Mouse (Mus musculus) layer of hippocampus, postnatal 36 days (tissue): ENCODE results near the gene Ahnak. TPM values are rescaled to one million over a fixed set of nuclear protein-coding genes. Genes with fewer than 3 reads are reported as not detected.
"Not testable (repeated sequence)": the region's sequence is repeated elsewhere in the genome, so short reads cannot be mapped to it uniquely, and the experiment has no call there.

ENCODE experiments used
- DNase-seq, 2 experiments: peaks; one replicate each; pipeline ENCODE4 v3.0.0; 2022
- total RNA-seq, 2 experiments: library from RNA; stranded (reverse); gene quantifications; 2 replicates each; pipeline ENCODE4 v1.2.3; 2021

Gene Ahnak
- total RNA-seq, 2 experiments from 2014 or later, result 14.5 to 24.0 TPM

- no peak for DNase-seq
Observed at GRCm38 (mm10) chr19:8994813-8995607, 5.9 kb downstream of the Ahnak start.

DNA sequence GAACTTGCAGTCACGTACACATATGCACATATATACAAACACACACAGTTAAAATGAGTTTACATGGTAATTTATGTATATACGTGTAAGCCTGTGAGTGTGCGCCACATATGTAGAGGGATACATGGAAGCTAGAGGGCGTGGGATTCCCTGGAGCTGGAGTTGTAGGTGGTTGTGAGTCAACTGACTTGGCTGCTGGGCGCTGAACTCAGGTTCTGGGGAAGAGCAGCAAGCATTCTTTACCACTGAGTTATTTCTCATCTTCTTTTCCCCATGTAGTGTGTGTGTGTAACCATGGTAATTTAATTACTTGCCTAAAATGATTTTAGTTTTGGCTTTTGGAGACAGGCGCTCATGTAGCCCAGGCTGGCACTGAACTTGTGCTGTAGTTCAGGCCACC, 7.5 kb downstream of the Ahnak start:
- no peak for DNase-seq

DNA sequence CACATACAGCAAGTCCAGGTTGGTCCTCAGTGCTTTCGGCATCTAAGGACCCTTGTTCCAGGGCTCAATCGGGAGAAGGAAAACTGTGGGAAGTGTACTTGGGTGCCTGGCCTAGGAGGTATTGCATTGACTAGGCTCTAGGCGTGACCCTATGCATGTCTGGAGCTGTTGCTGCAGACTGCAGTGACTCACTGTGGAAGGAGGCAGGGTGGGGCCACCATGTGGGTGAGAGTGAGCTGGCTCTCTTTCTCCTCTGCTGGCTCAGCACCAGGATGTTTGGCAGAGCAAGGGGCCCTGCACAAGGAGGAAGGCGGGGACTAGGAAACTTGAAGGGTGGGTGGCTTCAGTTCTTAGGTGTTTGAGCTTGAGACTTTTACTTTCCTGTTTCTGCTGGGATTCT, 8.5 kb downstream of the Ahnak start:
- no peak for DNase-seq

- no peak for DNase-seq
Observed at GRCm38 (mm10) chr19:8998546-8998945, 9.5 kb downstream of the Ahnak start.

DNA sequence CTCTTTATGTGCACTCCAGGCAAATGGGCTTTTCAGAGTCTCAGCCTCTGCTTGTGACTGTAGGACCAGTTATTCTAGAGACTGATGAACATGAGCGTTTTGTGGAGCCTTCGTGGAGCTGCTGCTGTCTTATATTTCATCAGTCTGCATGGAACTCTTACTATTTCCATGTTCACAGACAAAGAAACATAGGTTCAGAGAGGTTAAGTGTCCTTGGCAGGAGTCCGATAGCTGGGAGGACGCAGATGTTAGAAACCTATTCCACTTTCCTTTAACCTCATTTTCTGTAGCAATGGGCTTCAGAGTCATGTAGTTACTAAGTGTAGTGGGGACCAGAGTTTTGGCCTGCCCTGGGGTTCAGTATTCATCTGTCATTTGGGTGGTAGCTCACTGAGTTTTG, 10.1 kb downstream of the Ahnak start:
- no peak for DNase-seq

- DNase-seq, result not testable (repeated sequence)
Observed at GRCm38 (mm10) chr19:9006915-9007314, 17.8 kb downstream of the Ahnak start.

DNA sequence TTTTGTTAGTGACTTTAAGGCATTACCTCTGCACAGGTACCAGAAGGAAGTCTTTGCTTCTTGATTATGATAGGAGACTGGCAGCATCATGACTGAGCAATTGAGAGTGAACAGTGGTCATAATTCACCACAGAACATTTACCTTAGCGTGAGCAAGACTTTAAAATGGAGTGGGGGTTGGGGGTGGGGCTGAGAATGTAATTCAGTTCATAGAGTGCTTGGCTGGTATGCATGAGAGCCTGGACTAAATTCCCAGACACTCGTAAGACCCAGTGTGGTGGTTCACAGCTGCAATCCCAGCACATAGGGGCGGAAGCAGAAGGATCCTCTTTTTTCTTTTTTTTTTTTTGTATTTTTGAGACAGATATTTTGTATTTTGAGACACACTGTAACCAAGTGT, 30.2 kb downstream of the Ahnak start:
- no peak for DNase-seq

DNA sequence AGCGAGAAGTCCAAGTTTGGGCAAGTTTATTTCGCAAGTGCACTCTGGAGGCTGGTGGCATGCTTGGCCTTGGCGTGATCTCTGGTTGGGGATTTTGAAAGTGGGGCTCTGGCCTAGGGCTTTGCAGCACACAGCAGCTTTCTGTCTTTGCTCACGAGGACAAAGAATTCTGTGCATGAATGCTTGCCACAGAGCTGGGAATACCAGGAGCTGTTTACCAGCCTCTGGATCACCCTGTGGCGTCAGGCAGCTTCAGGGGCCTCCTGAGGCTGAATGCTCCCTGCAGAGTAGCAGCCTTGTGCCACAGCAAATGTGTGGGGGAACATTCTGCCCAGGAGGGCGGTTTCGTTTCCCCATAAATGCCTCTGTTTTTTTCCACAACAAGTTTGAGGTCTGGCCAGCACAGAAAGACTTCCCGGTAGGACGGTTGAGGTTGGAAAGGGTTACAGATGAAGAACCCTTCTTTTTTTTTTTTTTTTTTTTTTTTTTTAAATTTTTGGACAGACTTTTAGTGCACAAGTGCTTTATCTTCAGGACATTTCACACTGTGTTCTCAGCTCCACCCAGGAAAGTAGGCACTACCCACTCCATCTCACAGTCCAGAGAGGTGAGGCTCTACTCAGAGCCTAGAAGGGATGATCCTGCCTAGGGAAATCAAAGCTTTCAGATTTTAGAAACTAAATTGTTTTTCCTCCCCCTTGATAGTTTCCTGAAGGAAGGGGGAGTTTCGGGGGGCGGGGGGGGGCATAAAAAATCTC, 34.1 kb downstream of the Ahnak start:
- DNase-seq, result peak; percentile 22 to 27

- no peak for DNase-seq
Observed at GRCm38 (mm10) chr19:9025562-9026257, 36.6 kb downstream of the Ahnak start.

DNA sequence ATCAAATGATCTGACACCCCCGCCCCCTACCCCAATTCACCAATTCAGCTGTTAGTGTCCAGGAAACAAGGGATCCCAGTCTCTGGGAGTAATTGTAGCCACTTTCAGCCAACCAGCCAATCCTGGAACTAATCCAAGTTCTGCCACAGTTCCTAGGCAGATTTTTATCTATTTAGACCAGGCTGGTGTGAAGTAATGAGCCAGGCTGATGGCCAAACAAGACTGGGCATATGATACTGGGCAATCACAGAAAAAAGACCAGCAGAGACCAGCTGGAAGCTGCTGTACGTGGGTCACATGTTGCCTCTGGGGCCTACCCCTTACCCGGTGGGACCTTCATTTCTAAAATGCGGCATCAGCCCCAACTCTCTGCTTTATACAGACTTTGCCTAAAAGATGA, 37.5 kb downstream of the Ahnak start:
- no peak for DNase-seq

DNA sequence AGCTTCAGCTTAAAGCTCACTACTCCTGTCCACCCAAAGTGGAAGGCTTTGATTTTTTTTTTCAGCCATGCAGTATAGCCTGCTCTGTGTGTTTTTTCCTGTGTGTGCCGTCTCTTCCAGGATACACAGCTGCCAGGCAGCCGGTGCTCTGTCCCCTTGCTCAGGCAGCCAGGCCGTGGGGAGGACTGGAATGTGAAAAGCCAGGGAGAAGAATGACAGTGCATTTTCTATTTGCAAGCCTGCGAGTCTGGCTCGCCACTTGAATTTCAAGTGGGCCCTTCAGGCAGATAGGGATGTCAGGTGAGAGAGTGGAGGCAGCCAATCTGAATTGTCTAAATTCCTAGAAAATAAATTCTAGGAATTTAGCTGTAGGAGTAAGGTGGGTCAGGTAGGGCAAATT, 38.7 kb downstream of the Ahnak start:
- DNase-seq, result no peak

DNA sequence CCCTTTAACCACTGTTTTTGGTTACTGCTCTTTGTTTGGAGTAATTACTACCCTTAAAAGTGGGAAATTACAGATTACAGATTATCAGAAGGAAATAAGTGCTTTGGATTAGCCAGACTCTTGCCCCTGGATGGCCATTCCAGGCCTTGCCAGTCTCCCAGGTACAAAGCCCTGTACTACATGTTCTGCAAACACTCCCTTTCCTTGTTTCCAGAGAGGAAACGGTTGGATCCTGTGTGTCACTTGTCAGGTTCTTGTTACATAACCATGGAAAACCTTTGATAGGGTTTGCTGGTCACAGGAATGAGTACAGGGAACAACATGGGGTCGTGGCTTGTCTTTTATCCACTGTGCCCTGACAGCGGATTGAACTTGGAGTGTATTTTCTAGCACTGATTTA, 39.3 kb downstream of the Ahnak start:
- DNase-seq, result no peak

GRCm38 (mm10) chr19:9029640-9030262, 40.7 kb downstream of the Ahnak start:
- DNase-seq, result no peak

- no peak for DNase-seq
Observed at GRCm38 (mm10) chr19:9032502-9033129, 43.5 kb downstream of the Ahnak start.

DNA sequence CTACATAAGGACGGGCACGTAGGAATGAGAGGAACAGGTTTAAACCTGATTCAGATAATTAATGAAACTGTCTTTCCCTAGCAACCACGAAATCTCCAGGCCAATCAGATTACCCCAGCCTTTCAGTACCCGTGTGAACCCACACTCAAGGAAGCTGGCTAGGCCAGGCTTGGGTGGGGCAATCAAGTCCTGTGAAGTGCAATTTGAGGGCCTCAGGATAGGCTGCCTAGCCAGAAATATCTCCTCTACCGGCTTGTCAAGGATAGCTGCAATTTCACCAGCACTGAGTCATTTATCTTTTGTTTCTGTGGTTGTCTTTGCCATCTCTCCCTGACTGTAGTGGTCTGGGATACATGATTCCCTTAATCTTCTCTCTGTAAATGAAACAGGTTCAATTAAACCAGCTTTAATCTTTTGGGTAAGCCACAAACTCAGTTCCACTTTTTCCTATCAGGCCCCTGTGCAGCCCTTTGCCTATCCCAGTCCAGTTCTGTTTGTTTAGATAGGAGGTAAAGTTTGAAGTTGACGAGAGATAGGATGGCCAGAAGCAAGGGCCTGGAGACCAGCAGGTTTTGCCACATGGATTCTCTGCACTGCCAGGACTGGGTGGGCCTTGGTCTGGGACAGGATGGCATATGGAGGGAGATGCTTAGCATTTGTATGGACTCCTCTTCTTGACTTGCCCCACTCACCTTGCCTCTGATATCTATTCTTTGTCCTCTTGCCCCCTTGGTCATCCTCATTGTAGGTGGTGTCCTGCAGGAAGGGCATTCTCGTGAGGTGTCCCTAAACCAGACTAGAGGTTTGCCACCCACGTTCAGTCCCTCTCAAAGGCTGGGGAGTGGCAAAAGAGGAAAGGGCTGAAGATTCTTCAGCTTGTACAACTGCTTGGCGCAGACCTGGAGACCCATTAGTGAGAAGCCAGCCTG, 44.6 kb downstream of the Ahnak start:
- DNase-seq, result no peak

GRCm38 (mm10) chr19:9034480-9034879, 45.4 kb downstream of the Ahnak start:
- DNase-seq, result no peak

- DNase-seq, result no peak
Observed at GRCm38 (mm10) chr19:9035101-9035500, 46.0 kb downstream of the Ahnak start.

DNA sequence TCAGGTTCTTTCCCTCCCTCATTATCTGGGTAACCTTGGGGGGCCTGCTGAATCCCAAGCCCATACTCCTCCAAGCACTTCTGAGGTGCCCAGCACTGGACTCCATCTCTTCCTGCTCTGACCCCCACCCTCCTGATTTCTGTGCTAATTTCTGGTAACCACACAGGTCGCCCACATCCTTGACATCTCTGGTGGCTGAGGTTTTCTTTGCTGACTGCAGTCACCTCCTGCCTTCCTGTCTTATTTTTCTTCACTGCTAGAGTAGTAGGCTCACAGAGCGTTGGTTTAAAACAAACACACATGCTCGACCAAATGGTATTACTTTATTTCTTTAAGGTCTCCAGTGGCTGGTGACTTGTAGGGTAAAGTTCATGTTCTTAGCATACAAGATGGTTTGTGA, 49.1 kb downstream of the Ahnak start:
- no peak for DNase-seq

- no peak for DNase-seq
Observed at GRCm38 (mm10) chr19:9039266-9039665, 50.2 kb downstream of the Ahnak start.

GRCm38 (mm10) chr19:9039928-9040327, 50.8 kb downstream of the Ahnak start:
- DNase-seq, result no peak

DNA sequence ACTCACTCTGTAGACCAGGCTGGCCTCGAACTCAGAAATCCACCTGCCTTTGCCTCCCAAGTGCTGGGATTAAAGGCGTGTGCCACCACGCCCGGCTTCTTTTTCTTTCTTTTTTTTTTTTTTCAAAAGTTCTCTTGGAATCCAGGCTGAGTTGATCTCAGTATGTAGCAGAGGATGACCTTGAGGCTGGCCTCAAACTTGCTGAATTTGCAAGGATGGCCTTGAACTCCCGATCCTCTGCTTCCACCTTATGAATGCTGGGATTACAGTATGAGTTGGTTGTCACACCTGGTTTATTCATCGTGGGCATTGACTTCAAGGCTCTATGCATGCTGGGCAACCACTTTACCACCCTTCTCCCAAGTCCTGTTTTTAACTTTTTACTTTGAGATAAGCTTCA, 51.6 kb downstream of the Ahnak start:
- DNase-seq, result no peak
